Mouse (Mus musculus): ENCODE data around the gene Trappc6b. TPM values are rescaled to one million over a fixed set of nuclear protein-coding genes. Genes with fewer than 3 reads are reported as not detected.
"Not testable (repeated sequence)": the region's sequence is repeated elsewhere in the genome, so short reads cannot be mapped to it uniquely, and the experiment has no call there.

Gene Trappc6b
- total RNA-seq (2021) = 10 to 100 TPM; 45.5 to 57.9 TPM
- long read RNA-seq, experiment 1, transcript Trappc6b-201 (6 exons, 1,255 nt) = major isoform, 29 of 42 reads
- long read RNA-seq, experiment 1, partial matches to known transcripts = 7 of 42 reads
- long read RNA-seq, experiment 1, other reads (novel, unspliced or antisense) = 6 of 42 reads
- long read RNA-seq, experiment 2, transcript Trappc6b-201 (6 exons, 1,255 nt) = major isoform, 30 of 37 reads
- long read RNA-seq, experiment 2, partial matches to known transcripts = 4 of 37 reads
- long read RNA-seq, experiment 2, other reads (novel, unspliced or antisense) = 1 of 37 reads

GRCm38 (mm10) chr12:59060993-59061595 lies at the start of gene Trappc6b:
Gene Trappc6b (minus strand): TSS chr12:59061472.
- DNase-seq (ENCODE audit: low spot score) = peak; percentile 80

GRCm38 (mm10) chr12:59107926-59108325 lies 46.7 kb upstream of the Trappc6b start:
- no peak for DNase-seq (ENCODE audit: low spot score)

- no peak for DNase-seq (ENCODE audit: low spot score)
Measured at GRCm38 (mm10) chr12:59106491-59106890, 45.2 kb upstream of the Trappc6b start.

GRCm38 (mm10) chr12:59105914-59106313 lies 44.6 kb upstream of the Trappc6b start:
- DNase-seq (ENCODE audit: low spot score) = no peak

GRCm38 (mm10) chr12:59104771-59105170 lies 43.5 kb upstream of the Trappc6b start:
- no peak for DNase-seq (ENCODE audit: low spot score)

GRCm38 (mm10) chr12:59095104-59096025 lies 34.1 kb upstream of the Trappc6b start, which contains the start of gene Mia2:
Gene Mia2 (plus strand): TSS chr12:59095799.
- no peak for DNase-seq (ENCODE audit: low spot score)

- no peak for DNase-seq (ENCODE audit: low spot score)
Measured at GRCm38 (mm10) chr12:59093543-59093942, 32.3 kb upstream of the Trappc6b start.

- DNase-seq (ENCODE audit: low spot score) = no peak
Measured at GRCm38 (mm10) chr12:59086171-59086570, 24.9 kb upstream of the Trappc6b start.

- DNase-seq (ENCODE audit: low spot score) = no peak
Measured at GRCm38 (mm10) chr12:59084446-59084845, 23.2 kb upstream of the Trappc6b start.

- DNase-seq (ENCODE audit: low spot score) = no peak
Measured at GRCm38 (mm10) chr12:59080461-59080860, 19.2 kb upstream of the Trappc6b start.

GRCm38 (mm10) chr12:59077883-59078282 lies 16.6 kb upstream of the Trappc6b start:
- no peak for DNase-seq (ENCODE audit: low spot score)

- DNase-seq (ENCODE audit: low spot score) = no peak
Measured at GRCm38 (mm10) chr12:59076996-59077395, 15.7 kb upstream of the Trappc6b start.

GRCm38 (mm10) chr12:59074052-59074451 lies 12.8 kb upstream of the Trappc6b start:
- DNase-seq (ENCODE audit: low spot score) = no peak

- no peak for DNase-seq (ENCODE audit: low spot score)
Measured at GRCm38 (mm10) chr12:59072286-59072685, 11.0 kb upstream of the Trappc6b start.

GRCm38 (mm10) chr12:59068791-59069190 lies 7.5 kb upstream of the Trappc6b start:
- DNase-seq (ENCODE audit: low spot score) = no peak

- no peak for DNase-seq (ENCODE audit: low spot score)
Measured at GRCm38 (mm10) chr12:59067095-59067494, 5.8 kb upstream of the Trappc6b start.

- peak; percentile 97 for DNase-seq (ENCODE audit: low spot score)
Measured at GRCm38 (mm10) chr12:59066448-59067077, 5.3 kb upstream of the Trappc6b start, which contains the start of gene Pnn. Gene Pnn (plus strand): TSS chr12:59066884.

- DNase-seq (ENCODE audit: low spot score) = no peak
Measured at GRCm38 (mm10) chr12:59065776-59066175, 4.5 kb upstream of the Trappc6b start.

- DNase-seq (ENCODE audit: low spot score) = no peak
Measured at GRCm38 (mm10) chr12:59064837-59065236, 3.6 kb upstream of the Trappc6b start.

GRCm38 (mm10) chr12:59060322-59060721 lies 950 bp downstream of the Trappc6b start:
- no peak for DNase-seq (ENCODE audit: low spot score)

GRCm38 (mm10) chr12:59058242-59058641 lies 3.0 kb downstream of the Trappc6b start:
- not testable (repeated sequence) for DNase-seq (ENCODE audit: low spot score)

All from gastrocnemius, adult 18-20 months (tissue).